Mouse (Mus musculus) fat pad, adult 2 months (tissue): ENCODE results near the gene Itpr2.

Source experiments
- DNase-seq: peaks from one replicate; pipeline ENCODE4 v3.0.0-alpha.2; 2011; ENCODE audit warnings: low read depth, low spot score; ENCODE audit errors: extremely low read depth

Itpr2 gene

DNA sequence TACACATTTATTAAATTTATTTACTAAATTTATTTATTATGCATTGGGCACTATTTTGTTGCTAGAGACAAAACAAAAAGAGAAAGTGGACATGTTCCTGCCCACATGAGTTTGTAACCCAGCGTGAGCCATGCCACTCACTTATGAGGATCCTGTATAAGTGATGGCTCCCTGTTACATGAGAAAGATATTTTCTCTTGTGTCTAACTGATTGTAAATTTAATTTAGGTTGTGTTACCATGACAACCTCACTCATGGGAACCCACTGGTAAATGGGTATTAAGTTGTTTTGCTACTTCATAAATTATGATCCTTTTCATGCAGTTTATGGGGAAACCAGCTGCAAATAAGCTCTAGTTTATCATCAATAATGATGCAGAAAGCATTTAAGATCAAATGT lies 267.6 kb downstream of the Itpr2 start:
- no peak for DNase-seq

DNA sequence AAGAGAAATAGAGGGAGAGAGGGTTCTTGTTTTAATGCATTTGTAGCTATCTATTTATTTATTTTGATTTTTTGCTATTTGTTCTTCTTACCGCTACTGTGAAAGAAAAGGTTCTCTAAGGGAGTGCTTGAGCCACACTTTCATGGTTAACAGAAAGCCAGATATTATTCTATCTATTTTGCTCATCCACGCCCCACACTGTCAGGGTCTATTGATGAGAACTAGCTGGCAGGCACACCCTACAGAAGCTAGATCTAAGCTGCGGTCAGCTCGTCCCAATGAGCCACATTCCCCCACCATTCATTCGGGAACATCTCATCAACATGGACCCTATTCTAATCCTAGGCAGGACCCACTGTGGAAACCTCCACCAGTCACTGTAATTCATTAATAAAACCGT lies 271.1 kb downstream of the Itpr2 start:
- no peak for DNase-seq

DNA sequence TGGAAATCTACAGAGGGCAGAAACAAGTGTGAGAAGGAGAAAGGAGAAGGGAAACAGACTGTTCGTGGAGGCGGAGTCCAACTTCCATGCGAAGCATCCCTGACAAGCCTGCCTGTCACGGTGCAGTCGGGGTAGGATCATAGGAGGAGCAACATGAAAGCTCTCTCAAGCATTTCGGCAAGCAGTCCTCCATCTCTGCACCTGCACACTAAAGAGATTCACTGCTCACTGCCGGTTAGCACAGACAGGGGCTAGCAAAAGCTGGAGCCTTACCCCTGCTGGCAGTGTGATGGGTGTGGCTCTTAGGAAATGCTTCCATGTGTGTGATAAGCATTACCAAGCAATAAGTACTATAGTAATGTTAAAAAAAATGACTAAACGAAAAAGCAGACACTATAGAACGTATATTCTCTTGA lies 271.6 kb downstream of the Itpr2 start:
- DNase-seq, result no peak

DNA sequence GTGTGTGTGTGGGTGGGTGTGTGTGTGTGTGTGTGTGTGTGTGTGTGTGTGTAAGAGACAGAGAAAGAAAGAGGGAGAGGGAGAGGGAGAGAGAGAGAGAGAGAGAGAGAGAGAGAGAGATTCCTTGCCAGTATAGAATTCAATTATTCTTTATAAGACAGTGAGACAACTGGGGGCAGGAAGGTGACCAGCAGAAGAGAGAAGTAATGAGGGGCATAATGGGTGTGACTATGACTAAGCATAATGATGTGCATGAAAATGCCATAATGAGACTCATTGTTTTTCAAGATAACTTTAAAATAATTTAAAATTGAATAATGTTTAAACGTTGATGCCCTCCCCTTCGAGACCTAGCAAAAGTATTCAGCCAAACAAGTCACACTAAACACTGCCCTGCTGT lies 272.1 kb downstream of the Itpr2 start:
- no peak for DNase-seq

DNA sequence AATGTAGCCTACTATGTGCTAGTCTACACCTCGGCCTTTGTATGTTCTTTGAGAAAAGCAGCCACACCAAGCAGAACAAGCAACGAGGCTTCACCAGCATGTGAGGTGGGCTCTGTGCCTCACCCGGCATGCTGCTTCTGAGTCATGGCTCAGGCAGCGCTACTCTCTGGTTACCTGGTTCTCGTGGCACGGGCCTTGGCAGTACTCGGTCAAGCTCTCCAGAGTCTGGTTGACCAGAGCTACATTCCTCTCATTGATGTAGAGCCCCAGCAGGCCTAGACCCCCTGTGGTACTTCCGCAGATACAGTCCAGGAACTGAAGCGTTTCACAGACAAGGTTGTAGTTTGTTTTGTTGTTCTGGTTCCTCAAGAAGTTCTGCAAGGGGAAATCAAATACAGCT lies 272.5 kb downstream of the Itpr2 start:
- no peak for DNase-seq

DNA sequence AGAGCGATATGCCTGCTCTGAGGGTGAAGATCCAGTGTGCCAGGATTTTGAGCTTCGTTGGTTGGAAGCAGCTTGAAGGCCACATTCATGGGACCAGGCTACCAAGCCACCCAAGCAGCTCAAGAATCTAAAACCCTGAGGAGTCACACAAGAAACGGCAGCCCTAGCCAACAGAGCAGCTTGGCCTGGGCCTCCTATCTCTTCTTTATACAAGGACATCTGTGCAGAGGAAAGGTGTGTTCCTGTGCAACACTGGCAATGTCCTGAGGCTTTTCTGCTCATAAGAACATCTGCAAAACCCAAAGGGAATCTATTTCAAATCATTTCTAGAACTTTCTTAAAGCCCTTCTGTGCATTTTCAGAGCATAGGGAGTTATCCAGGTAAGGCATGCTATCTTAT lies 274.0 kb downstream of the Itpr2 start:
- DNase-seq, result no peak

DNA sequence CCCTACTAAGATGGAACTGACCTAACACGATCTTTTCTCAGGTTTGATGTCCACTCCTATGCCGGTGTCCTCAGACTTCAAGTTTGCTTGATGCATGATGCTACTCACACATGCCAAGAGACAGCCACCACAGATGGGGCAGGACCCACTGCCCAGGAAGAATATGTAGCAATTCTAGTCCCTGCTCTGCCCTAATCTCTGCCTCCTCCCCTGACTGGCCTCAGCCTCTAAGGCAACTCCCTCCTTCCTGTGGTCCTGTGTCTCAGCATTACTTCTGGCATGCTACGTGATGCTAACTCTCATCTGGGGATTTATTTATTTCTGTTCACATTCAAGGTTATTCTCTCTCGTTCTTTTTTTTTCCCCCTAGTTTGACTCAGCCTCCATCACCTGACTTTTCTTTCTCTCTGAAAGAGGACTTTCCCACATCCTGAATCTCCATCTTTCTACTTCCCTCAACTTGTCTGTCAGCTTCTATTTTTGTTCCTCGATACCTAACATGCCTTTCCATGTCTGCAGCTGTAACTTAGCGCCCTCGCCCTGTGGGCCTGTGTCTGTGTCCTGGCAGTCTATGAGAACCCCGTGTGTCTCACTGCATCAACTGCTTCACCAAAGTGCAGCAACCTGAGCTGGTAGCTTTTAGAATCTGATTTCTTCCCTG lies 279.5 kb downstream of the Itpr2 start:
- DNase-seq, result no peak

DNA sequence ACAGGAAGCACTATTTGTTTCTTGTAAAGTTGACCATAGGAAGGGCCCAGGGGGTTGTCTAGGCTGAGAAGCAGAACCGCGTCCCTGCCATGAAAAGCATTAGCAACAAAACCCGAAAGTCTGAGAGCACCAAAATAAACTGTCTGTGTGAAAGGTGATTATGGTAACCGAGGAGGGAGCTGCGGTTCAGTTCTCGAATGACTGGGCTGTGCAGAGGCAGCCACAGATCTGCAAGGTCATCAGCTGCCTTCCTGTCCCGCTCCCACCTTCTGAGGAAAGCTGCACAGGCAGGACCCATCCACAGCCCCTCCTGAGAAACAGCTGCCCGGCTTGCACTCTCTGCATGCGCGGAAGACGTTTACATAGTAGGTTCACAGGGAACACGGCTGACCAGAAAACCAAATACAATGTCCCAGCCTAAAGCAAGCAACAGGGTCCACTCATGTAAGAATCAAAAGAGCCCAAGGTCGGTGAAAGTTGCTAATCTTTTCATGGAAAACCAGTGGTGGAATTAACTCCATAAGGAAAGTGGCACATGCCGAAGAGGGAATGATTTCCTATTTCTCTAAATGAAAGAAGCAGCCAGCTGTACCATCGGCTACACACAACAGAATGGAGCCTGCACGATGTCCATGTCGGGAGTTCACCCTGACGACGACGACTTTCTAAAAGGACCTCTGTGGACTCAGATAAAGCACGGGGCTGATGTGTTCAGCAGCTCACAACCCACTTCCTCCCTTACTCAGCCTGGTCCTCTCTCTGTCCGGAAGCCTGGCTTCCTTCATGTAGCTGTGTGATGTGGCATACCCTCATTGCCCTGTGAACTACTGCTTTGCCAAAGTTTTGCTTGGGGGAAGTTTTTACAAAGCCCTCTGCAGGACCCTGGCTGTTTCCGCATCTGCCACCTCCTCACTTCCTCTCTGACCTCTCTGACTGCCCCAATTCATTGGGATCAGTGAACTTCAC lies 280.4 kb downstream of the Itpr2 start:
- DNase-seq, result no peak

DNA sequence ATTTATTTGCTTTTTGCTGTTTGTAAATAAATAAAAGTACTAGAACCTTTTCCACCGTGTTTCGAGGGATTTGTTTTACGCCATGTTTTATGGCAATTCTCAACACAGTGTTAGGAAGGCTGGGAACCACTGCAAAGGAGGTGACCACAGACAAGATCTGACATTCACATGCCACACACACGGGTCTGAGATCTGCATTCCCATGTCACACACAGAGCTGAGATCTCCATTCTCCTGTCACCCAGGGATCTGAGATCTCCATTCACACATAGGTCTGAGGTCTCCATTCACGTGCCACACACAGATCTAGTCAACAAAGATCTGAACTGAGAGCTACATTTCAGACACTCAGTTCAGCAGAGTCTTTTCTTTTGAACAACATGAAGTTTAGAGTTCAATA lies 282.0 kb downstream of the Itpr2 start:
- DNase-seq, result no peak

DNA sequence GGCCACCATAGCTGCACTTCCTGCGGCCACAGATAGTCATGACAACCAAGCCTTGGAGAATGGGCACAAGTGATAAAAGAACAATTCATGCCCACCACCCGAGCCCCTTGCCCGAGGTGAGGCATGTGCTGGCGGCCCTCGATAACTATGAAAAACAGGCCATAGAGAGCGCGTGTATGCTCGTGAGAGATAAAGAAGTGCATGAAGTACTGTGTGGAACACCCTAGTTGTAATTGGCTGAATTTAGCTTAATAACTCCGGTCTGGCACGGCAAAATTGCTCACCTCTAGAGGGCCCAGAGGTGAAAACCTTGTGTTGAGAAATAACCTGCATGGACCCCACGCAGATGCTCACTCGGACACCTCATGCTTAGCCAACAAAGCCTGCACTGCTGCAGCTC lies 282.5 kb downstream of the Itpr2 start:
- no peak for DNase-seq

DNA sequence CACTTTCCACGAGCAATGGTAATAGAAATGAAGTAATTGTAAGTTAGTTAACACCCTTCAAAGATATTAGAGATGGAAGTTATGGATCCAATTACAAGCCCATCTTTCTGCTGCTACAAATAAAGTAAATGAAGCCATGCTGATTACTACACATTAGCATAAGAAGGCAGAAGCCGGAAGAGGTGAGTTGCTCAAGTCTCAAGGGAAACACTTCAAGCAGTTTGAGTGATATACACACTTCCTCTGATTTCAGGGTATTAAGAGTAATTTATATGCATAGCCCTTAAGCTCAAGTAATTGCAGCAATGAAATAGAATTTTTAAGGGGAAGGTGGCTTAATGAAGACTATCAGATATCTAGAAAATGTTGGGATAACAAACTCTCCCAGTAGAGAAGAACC lies 286.7 kb downstream of the Itpr2 start:
- DNase-seq, result no peak

DNA sequence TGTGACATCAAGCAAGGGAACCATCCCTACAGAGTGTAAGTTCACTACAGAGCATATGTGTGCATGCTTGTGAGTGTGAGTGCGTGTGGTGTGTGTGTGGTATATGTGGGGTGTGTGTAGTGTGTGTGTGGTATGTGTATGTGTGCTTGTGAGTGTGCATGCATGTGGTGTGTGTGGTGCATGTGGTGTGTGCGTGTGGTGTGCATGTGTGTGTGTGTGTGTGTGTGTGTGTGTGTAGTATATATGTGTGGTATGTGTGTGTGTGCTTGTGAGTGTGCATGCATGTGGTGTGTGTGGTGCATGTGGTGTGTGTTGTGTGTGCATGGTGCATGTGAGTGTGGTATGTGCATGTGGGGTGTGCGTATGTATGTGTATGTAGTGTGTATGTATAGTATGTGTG lies 289.7 kb downstream of the Itpr2 start:
- no peak for DNase-seq

DNA sequence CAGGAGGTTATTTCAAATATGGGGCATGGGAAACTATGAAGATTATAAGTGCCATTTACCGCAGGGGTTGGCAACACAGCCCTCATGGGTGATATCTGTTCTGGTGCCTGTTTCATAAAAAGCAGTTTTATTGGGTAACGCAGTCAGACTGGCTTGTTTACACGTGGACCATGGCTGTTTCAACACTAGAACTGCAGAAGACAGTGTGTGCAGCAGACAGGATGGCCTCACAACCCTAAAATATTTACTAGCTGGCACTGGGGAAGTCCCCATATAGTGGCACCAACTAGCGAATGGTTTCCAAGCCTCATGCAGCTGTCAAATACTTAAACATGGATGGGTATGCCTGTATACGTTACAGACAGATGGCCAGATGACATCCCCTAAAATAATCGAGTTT lies 290.8 kb downstream of the Itpr2 start:
- no peak for DNase-seq

DNA sequence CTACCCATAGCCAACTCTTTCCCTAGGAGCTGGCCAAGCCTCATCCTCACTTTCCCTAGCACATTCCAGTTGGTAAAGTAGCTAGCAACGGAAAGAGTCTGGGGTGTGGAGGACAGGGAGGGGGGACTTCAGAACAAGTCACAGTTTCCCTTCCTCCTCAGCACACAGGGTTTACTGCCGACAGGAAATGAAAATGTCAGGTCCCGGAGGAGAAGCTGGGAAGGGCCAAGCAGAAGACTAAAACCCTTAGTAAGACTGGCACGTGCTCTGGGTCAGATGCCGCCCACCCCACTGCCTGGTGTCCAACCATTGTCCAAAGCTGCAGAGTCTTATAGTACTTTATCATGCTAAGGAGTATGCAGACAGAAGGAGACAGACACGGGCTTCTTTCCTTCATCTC lies 293.0 kb downstream of the Itpr2 start:
- no peak for DNase-seq

DNA sequence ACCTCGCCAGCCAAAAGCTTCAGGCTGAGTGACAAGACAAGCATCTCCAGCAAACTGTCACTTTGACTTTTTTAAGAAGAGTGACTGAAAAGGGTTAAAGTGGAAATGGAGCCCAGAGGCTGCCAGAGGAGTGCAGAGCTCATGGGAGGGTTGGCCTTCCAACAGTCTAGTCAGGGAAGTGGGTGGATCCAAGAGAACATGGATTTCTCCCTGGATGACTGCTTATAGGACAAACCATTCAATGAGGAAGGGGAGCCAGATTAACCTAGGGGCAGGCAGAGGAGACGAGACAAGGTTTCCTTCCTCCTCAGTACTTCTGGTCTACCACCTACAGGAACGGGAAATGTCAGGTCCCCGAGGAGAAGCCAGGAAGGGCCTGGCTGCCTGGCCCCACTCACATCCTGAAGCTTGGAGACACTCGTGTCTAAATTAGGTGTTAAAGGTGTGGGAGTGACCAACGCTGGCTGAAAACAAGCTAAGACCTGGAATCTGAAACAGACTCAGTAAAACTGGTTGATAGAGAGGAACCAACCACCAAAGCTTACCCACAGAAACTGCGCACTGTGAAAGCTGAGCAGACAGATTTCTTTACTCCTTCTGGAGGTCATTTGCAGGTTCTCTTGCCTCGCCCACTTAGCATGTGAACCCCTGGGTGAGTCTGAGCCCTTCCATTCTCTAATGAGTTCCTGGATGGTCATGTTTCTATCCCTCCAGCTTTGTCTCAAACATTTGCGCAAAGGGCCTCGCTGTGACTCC lies 294.6 kb downstream of the Itpr2 start:
- no peak for DNase-seq

DNA sequence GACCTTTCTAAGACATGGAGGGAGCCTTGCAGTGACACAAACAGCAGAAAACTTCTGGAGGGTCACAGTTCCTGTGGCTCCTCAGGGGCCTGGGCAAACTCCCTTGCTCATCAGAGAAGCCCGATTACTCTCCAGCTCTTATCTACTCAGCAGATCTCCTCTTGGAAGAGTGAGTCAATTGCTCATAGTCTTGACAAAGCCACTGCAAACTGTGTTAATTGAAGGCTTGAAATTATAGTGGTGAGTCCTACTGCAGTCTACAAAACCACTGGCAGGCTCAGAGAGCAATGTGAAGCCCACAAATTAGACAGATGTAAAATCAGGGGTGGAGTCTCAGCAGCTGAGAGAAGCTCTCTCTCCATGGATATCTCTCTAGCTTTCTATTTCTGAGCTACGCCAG lies 296.9 kb downstream of the Itpr2 start:
- no peak for DNase-seq

DNA sequence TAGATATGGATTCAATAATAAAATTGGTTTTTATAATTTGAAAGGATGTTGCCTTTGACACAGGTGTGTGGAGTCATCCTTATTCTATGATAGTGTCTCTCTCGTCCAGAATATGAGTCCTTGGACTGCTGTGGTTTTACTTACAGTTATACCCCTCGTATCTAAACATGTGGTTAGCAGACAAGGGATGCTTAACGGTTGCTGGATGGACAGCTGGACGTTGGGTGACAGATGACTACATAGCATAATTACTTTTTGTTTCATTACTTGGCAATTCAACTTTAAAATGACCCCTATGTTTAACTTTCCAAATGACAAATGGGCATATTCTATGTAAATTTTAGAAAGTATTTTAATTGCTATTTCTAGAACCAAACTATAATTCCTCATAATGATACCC lies 297.6 kb downstream of the Itpr2 start:
- DNase-seq, result no peak

DNA sequence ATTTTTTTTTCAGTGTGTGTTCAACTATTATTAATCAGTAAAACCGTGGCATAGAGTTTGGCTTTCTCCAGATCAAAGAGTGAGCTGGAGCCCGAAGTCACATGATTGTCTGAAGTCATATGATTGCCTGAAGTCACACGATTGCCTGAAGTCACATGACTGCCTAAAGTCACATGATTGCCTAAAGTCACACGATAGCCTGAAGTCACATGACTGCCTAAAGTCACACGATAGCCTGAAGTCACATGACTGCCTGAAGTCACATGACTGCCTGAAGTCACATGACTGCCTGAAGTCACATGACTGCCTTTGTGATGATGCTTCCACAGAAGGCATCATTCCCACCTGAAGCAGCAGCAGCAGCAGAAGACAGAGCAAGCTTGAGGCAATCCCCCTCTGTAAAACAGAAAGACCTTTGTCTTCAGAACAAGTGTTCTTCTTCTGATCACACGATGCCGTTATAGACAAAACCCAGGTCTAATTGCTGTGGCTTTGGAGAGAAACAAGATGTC lies 304.1 kb downstream of the Itpr2 start:
- no peak for DNase-seq

DNA sequence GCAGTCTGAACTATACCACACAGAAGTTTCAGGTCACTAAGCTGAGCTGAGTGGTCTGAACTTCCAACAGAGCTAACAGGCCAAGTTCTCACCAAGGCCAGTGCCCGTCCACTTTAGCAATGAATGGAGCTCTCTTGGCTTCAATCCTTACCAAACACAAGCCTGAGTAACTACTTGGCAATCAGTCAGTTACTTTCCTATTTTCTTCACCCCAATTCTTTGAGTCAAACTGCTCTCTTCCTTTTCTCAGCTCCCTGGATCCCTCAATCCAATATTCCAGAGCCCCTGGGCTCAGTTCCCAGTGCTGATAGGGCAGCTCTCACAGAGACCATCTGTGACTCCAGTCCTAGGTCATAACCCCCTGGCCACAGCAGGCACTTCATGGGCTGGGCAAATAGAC lies 305.3 kb downstream of the Itpr2 start:
- DNase-seq, result no peak

DNA sequence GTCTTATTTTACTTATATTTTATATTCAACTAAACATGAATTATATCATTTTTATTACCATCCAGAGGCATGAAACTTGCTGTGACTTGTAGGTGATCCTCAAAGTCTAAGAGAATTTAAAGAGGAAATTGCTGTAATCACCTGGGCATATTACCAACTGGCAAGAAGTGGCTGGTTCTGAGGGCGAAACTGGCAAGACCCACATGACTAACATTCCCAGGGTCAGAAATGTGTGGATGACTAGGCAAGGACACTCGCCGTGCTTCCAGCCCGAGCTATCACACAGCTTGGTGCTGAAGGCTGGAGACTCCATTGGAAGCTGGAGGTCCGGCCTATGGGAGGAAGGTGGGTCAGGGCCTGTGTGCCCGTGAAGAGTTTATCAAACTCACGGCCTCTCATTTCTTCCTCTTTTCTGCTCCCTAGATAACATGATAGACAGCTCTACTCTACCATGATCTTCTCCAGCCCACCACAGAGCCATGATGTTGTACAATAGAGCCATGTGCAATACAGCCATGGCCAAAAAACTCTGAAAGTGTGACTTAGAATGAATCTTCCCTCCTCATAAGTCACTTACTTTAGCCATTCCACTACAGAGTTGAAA lies 306.1 kb downstream of the Itpr2 start:
- DNase-seq, result peak; percentile 97

DNA sequence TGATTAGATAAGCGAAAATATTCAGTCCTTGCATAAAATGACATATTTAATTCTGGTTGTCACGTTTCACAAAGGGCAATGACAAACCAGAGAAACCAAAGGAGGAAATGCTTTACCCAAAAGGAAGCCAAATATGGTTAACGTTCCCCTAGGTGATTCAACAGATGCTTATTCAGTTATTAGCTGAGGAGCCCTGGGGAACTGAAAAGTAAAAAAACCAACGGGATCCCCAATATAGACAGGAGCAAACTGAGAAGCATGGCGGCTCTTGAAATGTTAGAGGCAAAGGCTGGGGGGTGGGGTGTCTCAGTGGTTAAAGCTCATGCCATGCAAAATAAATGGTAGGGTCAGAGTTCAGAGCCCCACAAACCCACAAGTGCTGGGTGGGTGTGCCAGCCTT lies 310.1 kb downstream of the Itpr2 start:
- no peak for DNase-seq
